Mouse (Mus musculus) monocyte, adult 5-6 weeks (primary cell): ENCODE measurements around the gene Borcs5. TPM values are rescaled to one million over a fixed set of nuclear protein-coding genes. Genes with fewer than 3 reads are reported as not detected.

ENCODE experiments used
- ATAC-seq: fragments of 153-309, 156-312 bp; replicated peaks from 2 replicates; pipeline ENCODE4 v1.8.0; 2017; ENCODE audit warnings: mild to moderate bottlenecking; ENCODE audit not compliant: low TSS enrichment, insufficient number of reproducible peaks, severe bottlenecking, poor library complexity, low FRiP score
- total RNA-seq: library from RNA; stranded (forward); fragments of 200-1000, 200-491, 200-594 nt; gene quantifications from 3 replicates; pipeline ENCODE4 v1.2.3, GENCODE M21; 2017

Gene Borcs5
- total RNA-seq, 1 experiment from 2014 or later = 6.4 TPM

DNA sequence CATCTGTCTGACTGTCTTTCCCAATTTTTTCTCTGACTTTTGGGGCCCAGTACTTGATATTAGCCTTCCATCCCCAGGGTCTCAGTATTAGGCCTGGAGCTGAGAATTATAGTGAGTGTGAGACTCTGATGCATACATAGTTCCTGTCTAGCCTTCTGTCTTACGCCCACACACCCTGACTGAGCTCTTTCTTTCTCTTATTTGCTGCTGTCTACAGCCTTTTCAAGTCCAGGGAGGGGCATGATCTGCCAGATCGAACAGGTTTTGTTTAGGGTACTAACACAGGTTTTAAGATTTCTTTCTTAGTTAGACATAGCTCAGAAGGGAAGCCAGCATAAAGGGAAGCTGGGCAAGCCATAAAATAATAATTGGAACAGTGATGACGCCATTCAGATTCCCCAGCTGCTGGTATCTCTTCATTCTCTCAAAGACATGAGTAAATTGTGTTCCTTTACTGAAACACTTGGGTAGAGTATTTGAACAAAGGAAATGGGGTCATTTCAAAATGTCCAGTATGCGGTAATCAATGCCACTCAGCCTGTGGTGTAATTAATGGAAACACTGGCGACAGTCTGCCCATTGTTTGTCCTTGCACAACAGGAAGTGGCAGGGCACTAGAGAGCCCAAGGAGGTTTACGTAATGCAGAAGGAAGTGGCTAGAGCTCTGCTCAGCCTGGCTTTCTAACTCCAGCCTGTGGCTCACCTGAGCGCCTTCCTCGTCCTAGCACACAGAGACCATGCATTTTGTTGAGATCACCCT, 61.3 kb downstream of the Borcs5 start:
- ATAC-seq = peak; percentile 96

DNA sequence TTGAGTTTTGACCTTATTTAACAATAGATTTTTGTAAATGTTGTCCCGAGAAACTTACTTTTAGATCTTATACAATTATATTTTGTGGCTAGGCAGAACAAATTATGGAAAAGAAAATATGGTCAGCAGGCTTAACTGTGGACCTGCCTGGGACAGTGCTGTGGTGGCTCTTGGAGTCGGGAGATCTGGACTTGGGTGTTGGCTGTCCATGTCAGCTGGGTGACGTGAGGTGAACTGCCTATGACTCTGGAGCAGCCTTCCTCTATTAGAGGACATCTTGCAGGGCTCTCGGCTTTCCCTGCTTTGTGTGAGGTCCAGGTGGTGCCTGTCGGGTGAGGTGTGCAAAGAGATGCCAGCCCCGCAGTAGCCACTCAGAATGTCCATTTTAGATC, 61.9 kb downstream of the Borcs5 start:
- ATAC-seq = no peak

- ATAC-seq = no peak
Observed at GRCm38 (mm10) chr6:134702184-134702583, 62.9 kb downstream of the Borcs5 start.

GRCm38 (mm10) chr6:134703053-134703690, 63.9 kb downstream of the Borcs5 start:
- ATAC-seq = no peak

GRCm38 (mm10) chr6:134706467-134706866, 67.2 kb downstream of the Borcs5 start:
- no peak for ATAC-seq

- ATAC-seq = no peak
Observed at GRCm38 (mm10) chr6:134710020-134710419, 70.7 kb downstream of the Borcs5 start.

GRCm38 (mm10) chr6:134713321-134713720, 74.0 kb downstream of the Borcs5 start:
- no peak for ATAC-seq

DNA sequence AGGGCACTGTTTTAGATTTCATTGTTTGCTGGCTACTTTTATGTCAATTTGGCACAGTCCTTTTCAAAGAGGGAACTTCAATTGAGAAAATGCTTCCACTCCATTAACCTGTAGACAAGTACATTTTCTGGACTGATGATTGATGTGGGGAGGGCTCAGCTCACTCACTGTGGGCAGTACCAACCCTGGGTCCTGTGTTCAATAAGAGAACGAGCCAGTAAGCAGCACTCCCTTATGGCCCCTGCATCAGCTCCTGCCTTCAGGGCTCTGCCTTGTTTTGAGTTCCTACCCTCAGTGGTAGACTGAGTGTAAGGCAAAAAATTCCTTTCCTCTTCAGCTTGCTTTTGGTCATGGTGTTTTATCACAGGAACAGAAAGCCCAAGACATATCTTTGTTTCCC, 74.6 kb downstream of the Borcs5 start:
- no peak for ATAC-seq

- ATAC-seq = no peak
Observed at GRCm38 (mm10) chr6:134716168-134716587, 76.9 kb downstream of the Borcs5 start.

- peak; percentile 14; the same call in 1 of the 2 replicates for ATAC-seq
Observed at GRCm38 (mm10) chr6:134717886-134718667, 78.8 kb downstream of the Borcs5 start.

DNA sequence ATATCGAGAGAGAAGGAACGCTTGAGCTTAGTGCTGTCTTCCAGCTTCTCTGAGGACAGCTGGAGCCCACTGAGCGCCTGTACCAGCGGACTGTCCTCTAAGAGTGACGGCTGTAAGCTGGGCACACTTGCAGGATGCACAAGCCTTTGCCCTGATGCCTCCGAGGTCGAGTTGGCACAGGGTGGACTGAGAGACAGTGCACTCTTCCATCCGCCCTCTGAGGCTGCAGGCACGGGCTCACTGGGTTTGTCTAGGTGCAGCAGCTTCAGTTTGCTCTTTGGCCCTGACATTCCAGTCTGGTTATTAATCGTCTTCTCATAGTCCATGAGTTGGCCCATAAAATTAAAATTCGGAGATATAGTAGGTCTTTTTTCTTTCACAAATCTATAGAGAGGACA, 79.4 kb downstream of the Borcs5 start:
- ATAC-seq = no peak

DNA sequence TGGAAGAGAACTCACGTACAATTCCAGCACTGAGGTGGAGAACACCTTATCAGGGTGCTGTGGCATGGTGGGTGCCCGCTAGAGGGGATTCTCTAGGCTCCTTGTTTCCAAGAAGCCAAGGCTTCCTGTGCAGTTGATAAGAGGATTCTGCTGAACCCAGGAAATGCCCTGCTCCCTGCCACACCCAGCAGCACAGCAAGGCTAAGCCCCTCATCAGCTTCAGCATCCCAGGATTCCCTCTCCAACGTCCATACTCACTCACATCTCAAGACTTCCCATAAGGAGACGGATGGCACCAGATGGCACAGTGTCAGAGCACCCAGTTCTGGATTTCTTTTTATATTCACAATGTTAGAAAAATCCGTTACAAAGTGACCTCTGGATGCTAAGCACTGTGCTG, 79.8 kb downstream of the Borcs5 start:
- ATAC-seq = no peak

- ATAC-seq = no peak
Observed at GRCm38 (mm10) chr6:134720150-134720549, 80.8 kb downstream of the Borcs5 start.

- ATAC-seq = no peak
Observed at GRCm38 (mm10) chr6:134721729-134722269, 82.5 kb downstream of the Borcs5 start.

- ATAC-seq = no peak
Observed at GRCm38 (mm10) chr6:134722906-134723305, 83.6 kb downstream of the Borcs5 start.

DNA sequence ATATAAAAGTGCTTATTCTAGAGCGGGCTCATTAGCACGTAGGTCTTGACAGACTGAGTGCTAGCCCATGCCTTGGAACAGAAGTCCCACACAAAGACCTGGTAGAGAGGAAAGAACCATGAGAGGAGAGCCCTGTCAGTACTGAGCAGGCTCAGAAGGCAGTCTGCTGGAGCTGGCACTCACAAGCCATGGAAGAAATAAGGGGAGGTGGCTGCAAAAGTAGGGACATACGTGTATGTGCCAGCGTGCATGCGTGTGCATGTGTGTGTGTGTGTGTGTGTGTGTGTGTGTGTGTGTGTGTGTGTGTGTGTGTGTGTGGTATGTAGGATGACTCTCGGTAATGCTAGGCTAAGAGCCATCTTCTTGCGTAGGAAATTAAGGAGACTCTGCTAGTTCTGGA, 84.0 kb downstream of the Borcs5 start:
- no peak for ATAC-seq

DNA sequence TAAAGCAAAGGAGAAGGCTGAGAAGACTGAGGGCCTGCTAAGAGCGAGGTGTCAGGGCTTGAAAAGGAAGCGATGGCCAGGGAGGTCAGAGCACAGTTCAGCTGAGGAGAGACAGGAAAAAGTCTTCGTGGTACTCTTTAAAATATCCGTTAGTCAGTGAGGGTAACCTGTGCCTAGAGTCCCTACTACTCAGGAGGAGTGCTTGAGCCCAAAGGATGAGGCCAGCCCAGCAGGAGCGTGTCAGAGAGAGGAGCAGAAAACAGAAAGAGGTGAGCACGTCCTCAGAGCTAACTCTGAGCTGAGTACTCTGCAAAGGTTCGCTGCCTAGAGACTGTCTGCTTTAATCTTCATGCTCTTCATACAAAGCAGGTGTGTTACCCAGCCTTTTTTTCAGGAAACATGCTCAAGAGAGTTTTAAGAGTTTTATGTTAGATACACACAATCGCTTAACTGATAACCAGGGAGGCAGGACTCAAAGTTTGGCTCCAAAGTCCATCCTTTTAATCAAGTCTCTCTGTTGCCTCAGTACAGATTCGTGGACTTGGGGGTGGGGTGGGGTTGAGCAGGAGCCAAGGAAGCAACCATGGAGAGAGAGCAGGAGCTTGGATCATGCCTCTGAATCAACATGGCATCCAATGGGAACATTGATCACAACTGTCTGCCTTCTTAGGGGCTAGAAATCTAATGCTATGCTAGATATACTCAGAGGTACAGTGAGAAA, 84.7 kb downstream of the Borcs5 start:
- no peak for ATAC-seq

DNA sequence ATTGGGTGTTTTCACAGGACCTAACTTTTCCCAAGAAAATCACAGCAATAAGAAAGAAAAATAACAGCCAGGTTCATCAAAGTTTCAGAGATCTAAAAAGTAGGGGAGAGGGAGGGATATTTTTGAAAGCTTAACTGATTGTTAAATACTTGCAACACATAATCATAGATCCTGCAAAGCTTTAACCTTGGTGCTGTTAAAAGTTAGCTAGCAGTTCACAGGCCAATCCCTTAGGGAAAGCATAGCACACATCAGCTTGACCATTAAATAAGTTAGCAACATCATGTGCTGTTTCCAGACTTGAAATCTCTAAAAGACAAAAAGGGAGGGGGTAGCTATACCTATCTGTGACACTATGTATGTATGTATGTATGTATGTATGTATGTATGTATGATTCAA, 86.1 kb downstream of the Borcs5 start:
- ATAC-seq = no peak

DNA sequence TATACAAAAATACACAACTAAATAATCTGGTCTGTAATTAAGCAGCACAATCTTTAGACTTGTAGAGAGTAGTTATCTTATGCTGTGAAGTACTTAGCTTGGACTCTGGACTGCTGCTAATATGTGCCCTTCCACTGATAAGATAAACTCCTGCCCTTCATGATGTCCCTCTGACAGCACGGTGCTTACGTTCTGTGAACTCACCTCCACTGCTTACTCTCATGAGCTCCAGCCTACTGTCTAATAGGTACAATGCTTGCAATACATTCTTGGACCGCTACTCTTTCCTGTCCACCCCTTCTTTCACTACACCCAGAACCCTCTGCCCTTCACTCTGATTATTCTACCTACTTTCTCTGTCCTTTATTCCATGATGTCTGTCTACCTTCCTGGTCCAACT, 91.7 kb downstream of the Borcs5 start:
- no peak for ATAC-seq
